Mouse (Mus musculus) yolk sac, embryonic 10.5 days (tissue): ENCODE data around the gene Inmt.
A peak's percentile ranks its signal among the peaks of the same experiment; 100 is the strongest.
"Not testable (repeated sequence)": the region's sequence is repeated elsewhere in the genome, so short reads cannot be mapped to it uniquely, and the experiment has no call there.

Experiments
- DNase-seq: peaks from one replicate; pipeline ENCODE4 v3.0.0-alpha.2; 2017; ENCODE audit warnings: low spot score

Gene Inmt

GRCm38 (mm10) chr6:55174741-55175181 is at the start of gene Inmt:
TSS of gene Inmt (minus strand) at chr6:55175043.
- DNase-seq = no peak

GRCm38 (mm10) chr6:55223986-55224385 is 49.1 kb upstream of the Inmt start:
- DNase-seq = no peak

GRCm38 (mm10) chr6:55218232-55218631 is 43.4 kb upstream of the Inmt start:
- no peak for DNase-seq

- DNase-seq = no peak
Observed at GRCm38 (mm10) chr6:55214541-55214940, 39.7 kb upstream of the Inmt start.

GRCm38 (mm10) chr6:55210423-55211365 is 35.9 kb upstream of the Inmt start:
- DNase-seq = no peak

GRCm38 (mm10) chr6:55207786-55208185 is 32.9 kb upstream of the Inmt start:
- DNase-seq = no peak

GRCm38 (mm10) chr6:55203931-55204330 is 29.1 kb upstream of the Inmt start:
- DNase-seq = no peak

GRCm38 (mm10) chr6:55202913-55203910 is 28.4 kb upstream of the Inmt start, which contains the start of gene Mindy4:
TSS of gene Mindy4 (plus strand) at chr6:55203383.
- DNase-seq = peak; percentile 79

- no peak for DNase-seq
Observed at GRCm38 (mm10) chr6:55199047-55199446, 24.2 kb upstream of the Inmt start.

GRCm38 (mm10) chr6:55193171-55193570 is 18.3 kb upstream of the Inmt start:
- no peak for DNase-seq

- no peak for DNase-seq
Observed at GRCm38 (mm10) chr6:55191537-55191936, 16.7 kb upstream of the Inmt start.

- DNase-seq = no peak
Observed at GRCm38 (mm10) chr6:55189406-55189805, 14.6 kb upstream of the Inmt start.

- not testable (repeated sequence) for DNase-seq
Observed at GRCm38 (mm10) chr6:55187827-55188226, 13.0 kb upstream of the Inmt start.

- DNase-seq = no peak
Observed at GRCm38 (mm10) chr6:55182655-55183430, 8.0 kb upstream of the Inmt start.

GRCm38 (mm10) chr6:55179560-55179959 is 4.7 kb upstream of the Inmt start:
- DNase-seq = no peak

- DNase-seq = no peak
Observed at GRCm38 (mm10) chr6:55177060-55177732, 2.4 kb upstream of the Inmt start.

GRCm38 (mm10) chr6:55175892-55176291 is 1.0 kb upstream of the Inmt start:
- DNase-seq = no peak

GRCm38 (mm10) chr6:55175456-55175855 is 613 bp upstream of the Inmt start:
- DNase-seq = no peak

- no peak for DNase-seq
Observed at GRCm38 (mm10) chr6:55173941-55174349, 898 bp downstream of the Inmt start.

- no peak for DNase-seq
Observed at GRCm38 (mm10) chr6:55173171-55173570, 1.7 kb downstream of the Inmt start.

- no peak for DNase-seq
Observed at GRCm38 (mm10) chr6:55171638-55172037, 3.2 kb downstream of the Inmt start.
